Mouse (Mus musculus): Measurements from ENCODE around the gene Klf13. TPM values are rescaled to one million over a fixed set of nuclear protein-coding genes. Genes with fewer than 3 reads are reported as not detected.

The Klf13 gene
- polyA plus RNA-seq, 1 experiment = 20.1 TPM

DNA sequence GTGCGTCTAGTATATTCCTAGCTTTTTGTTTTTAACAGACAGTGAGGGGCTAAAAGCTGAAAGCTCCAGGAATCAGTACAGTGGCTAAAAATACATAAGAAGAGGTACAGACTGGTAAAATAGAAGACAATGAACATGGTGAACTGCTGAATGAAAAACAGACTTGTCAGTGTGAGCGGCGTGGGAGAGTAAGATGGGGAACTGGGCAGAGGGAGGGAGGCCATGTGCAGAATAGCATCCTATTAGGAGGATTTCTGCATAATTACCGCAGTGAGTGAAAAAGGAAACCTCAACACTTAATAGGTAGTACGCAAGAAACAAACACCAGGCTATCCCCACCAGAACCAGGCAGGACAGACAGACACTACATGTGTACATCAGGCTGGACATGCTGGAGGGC, 45.5 kb downstream of the Klf13 start:
- no peak overlapping the region for H3K4me3 ChIP-seq (ENCODE audit: insufficient read depth, poor library complexity, severe bottlenecking)
- H3K79me2 ChIP-seq (ENCODE audit: control insufficient read depth, insufficient read depth) = peaks cover 85% of the 10 kb centered on the region
- peaks cover under 1% of the 10 kb centered on the region for H3K36me3 ChIP-seq (ENCODE audit: control insufficient read depth, insufficient read depth)
- H3K27me3 ChIP-seq (ENCODE audit: control insufficient read depth, insufficient read depth, insufficient read length) = no peaks in the 10 kb centered on the region
- TF ChIP-seq CTCF (IDR thresholded peaks at IDR 0.05; ENCODE audit: control insufficient read depth, insufficient read depth, insufficient read length) (no peak), CEBPB (IDR thresholded peaks at IDR 0.05; ENCODE audit: low read depth) (no peak), FOSL1 (IDR thresholded peaks at IDR 0.05; ENCODE audit: insufficient read depth, low read length, poor library complexity, severe bottlenecking) (no peak), MYOD1 (IDR thresholded peaks at IDR 0.05; ENCODE audit: control insufficient read depth, insufficient read length, low read depth) (no peak), MYOG (IDR thresholded peaks at IDR 0.05; ENCODE audit: control insufficient read depth, extremely low read depth, insufficient read length) (no peak), USF1 (IDR thresholded peaks at IDR 0.05; ENCODE audit: low read depth) (no peak), MAX (IDR thresholded peaks at IDR 0.05) (no peak)
- peaks cover 24% of the 10 kb centered on the region for H3K79me3 ChIP-seq (ENCODE audit: low read depth)
- H3ac ChIP-seq (ENCODE audit: control insufficient read depth, insufficient read length, low read depth) = no peak overlapping the region

DNA sequence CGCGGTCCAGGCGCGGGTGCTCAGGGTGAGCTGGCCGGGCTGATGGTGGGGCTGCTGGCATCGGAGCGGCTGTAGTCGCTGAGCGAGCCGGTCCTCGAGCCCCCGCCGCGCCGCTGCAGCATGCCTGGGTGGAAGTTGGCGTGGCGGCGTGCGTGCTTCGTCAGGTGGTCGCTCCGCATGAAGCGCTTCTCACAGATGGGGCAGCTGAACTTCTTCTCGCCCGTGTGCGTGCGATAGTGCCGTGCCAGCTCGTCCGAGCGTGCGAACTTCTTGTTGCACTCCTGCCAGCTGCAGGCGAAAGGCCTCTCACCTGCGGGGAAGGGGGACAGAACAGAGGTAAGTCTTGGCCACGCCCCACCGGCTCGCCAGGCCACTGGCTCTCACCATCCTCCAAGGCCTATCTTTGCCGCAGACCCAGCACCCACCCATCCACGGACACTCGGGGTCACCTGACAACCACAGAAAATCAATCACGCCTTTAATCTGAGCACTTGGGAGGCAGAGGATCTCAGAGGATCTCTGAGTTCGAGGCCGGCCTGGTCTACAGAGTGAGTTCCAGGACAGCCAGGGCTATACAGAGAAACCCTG, 47.1 kb downstream of the Klf13 start:
- TF ChIP-seq MYOG (IDR thresholded peaks at IDR 0.05; ENCODE audit: control insufficient read depth, extremely low read depth, insufficient read length) (no peak), CEBPB (IDR thresholded peaks at IDR 0.05; ENCODE audit: low read depth) (no peak), USF1 (IDR thresholded peaks at IDR 0.05; ENCODE audit: low read depth) (no peak), MYOD1 (IDR thresholded peaks at IDR 0.05; ENCODE audit: control insufficient read depth, insufficient read length, low read depth) (no peak), FOSL1 (IDR thresholded peaks at IDR 0.05; ENCODE audit: insufficient read depth, low read length, poor library complexity, severe bottlenecking) (no peak), MAX (IDR thresholded peaks at IDR 0.05) (no peak), CTCF (IDR thresholded peaks at IDR 0.05; ENCODE audit: control insufficient read depth, insufficient read depth, insufficient read length) (no peak)
- Histone ChIP-seq H3K79me3 (ENCODE audit: low read depth) (peaks cover 22% of the 10 kb centered on the region), H3K36me3 (ENCODE audit: control insufficient read depth, insufficient read depth) (peaks cover 6% of the 10 kb centered on the region), H3K79me2 (ENCODE audit: control insufficient read depth, insufficient read depth) (peaks cover 69% of the 10 kb centered on the region), H3K4me3 (ENCODE audit: insufficient read depth, poor library complexity, severe bottlenecking) (no peak overlapping the region), H3ac (ENCODE audit: control insufficient read depth, insufficient read length, low read depth) (no peak overlapping the region), H3K27me3 (ENCODE audit: control insufficient read depth, insufficient read depth, insufficient read length) (no peaks in the 10 kb centered on the region)

DNA sequence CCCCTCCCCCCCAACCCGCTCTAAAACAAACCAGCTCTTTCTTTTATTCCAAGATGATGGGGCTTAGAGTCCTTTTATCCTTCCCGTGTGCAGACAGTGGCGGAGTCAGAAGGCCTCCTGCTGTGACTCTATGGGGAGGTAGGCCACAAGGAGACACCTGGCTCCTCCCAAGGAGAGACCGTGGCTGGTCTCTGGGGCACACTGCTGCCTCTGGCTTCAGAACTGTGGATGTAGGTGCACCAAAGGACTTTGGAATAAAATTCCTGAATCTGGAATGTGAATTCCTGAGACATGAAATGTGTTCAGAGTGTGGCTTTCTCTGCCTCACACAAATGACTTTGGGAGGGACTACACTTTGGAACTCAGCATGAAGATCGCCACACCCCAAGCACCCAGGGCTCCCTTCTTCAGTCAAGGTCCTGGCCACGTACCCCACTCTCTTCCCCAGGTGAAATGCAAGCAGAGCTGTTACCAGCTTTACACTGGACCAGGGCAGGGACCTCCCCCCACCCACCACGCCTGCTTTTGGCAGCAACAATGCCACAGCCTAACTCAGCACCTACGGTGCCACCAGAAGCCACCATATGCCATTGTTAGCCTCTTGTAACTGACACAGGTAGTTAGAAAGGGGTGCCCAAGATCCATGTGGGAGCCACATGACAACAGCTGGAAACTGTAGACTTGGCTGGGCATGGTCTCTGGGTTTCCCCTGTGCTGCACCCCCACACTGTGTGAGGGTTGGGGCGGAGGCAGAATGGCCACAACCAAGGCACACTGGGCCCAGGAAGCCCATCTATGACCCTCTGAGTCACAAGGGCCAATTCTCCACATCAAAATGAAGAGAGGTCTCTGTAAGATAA, 49.4 kb downstream of the Klf13 start:
- H3K79me3 ChIP-seq (ENCODE audit: low read depth) = peaks cover 11% of the 10 kb centered on the region
- TF ChIP-seq CTCF (IDR thresholded peaks at IDR 0.05; ENCODE audit: control insufficient read depth, insufficient read depth, insufficient read length) (no peak), MYOG (IDR thresholded peaks at IDR 0.05; ENCODE audit: control insufficient read depth, extremely low read depth, insufficient read length) (no peak), USF1 (IDR thresholded peaks at IDR 0.05; ENCODE audit: low read depth) (no peak), CEBPB (IDR thresholded peaks at IDR 0.05; ENCODE audit: low read depth) (no peak), MAX (IDR thresholded peaks at IDR 0.05) (no peak), FOSL1 (IDR thresholded peaks at IDR 0.05; ENCODE audit: insufficient read depth, low read length, poor library complexity, severe bottlenecking) (no peak), MYOD1 (IDR thresholded peaks at IDR 0.05; ENCODE audit: control insufficient read depth, insufficient read length, low read depth) (no peak)
- no peak overlapping the region for H3K4me3 ChIP-seq (ENCODE audit: insufficient read depth, poor library complexity, severe bottlenecking)
- H3K36me3 ChIP-seq (ENCODE audit: control insufficient read depth, insufficient read depth) = peaks cover 6% of the 10 kb centered on the region
- H3K27me3 ChIP-seq (ENCODE audit: control insufficient read depth, insufficient read depth, insufficient read length) = no peaks in the 10 kb centered on the region
- H3ac ChIP-seq (ENCODE audit: control insufficient read depth, insufficient read length, low read depth) = no peak overlapping the region
- H3K79me2 ChIP-seq (ENCODE audit: control insufficient read depth, insufficient read depth) = peaks cover 47% of the 10 kb centered on the region

DNA sequence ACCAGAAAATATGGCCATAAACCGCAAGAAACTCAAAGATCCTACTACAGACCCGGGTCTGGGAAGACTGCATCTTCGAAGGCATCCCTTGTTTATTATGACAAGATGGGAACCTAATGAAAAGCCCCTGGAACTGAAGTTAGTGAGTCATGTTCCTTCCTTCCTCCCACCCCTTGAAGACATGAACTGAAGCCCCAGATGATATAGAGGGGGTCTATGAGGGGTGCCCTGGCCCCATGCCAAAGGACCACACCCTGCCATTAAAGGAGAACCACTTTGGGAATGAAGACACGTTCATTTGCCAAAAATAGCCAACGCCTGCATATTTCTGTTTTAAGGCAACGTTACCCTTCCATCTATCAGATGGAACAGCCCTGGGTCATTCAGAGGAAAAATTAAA, 50.0 kb downstream of the Klf13 start:
- Histone ChIP-seq H3K36me3 (ENCODE audit: control insufficient read depth, insufficient read depth) (peaks cover 6% of the 10 kb centered on the region), H3K4me3 (ENCODE audit: insufficient read depth, poor library complexity, severe bottlenecking) (no peak overlapping the region), H3K27me3 (ENCODE audit: control insufficient read depth, insufficient read depth, insufficient read length) (no peaks in the 10 kb centered on the region), H3K79me2 (ENCODE audit: control insufficient read depth, insufficient read depth) (peaks cover 40% of the 10 kb centered on the region), H3ac (ENCODE audit: control insufficient read depth, insufficient read length, low read depth) (no peak overlapping the region), H3K79me3 (ENCODE audit: low read depth) (peaks cover 6% of the 10 kb centered on the region)
- TF ChIP-seq FOSL1 (IDR thresholded peaks at IDR 0.05; ENCODE audit: insufficient read depth, low read length, poor library complexity, severe bottlenecking) = no peak
- TF ChIP-seq USF1 (IDR thresholded peaks at IDR 0.05; ENCODE audit: low read depth) = no peak
- TF ChIP-seq MAX (IDR thresholded peaks at IDR 0.05) = no peak
- TF ChIP-seq MYOD1 (IDR thresholded peaks at IDR 0.05; ENCODE audit: control insufficient read depth, insufficient read length, low read depth) = no peak
- no peak for TF ChIP-seq MYOG (IDR thresholded peaks at IDR 0.05; ENCODE audit: control insufficient read depth, extremely low read depth, insufficient read length)
- TF ChIP-seq CEBPB (IDR thresholded peaks at IDR 0.05; ENCODE audit: low read depth) = no peak
- TF ChIP-seq CTCF (IDR thresholded peaks at IDR 0.05; ENCODE audit: control insufficient read depth, insufficient read depth, insufficient read length) = no peak

DNA sequence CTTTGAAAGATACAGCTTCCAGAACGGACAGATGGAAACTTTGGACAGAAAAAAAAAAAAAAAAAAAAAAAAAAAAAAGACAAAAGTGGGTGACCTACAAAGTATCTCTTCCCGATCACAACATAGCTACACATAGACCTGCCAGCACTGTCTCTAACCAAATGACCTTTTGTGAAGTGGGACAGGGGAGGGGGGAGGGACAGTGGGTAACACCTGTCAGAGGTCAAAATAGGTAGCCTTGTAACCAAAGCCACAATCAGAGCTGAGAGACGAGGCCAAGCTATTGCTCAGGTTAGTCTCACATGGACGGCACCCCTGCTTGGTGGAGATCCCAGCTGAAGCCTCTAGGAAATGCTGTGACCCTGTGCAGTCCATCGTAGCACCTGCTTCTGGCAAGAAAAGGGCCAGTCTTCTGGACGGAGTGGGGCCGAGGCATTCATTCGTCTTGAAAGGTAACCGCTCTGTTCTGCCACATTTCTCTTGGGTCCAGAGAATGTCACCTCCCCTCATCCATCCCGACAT, 51.1 kb downstream of the Klf13 start:
- Histone ChIP-seq H3ac (ENCODE audit: control insufficient read depth, insufficient read length, low read depth) (no peak overlapping the region), H3K36me3 (ENCODE audit: control insufficient read depth, insufficient read depth) (peaks cover 6% of the 10 kb centered on the region), H3K79me3 (ENCODE audit: low read depth) (peaks cover 1% of the 10 kb centered on the region), H3K79me2 (ENCODE audit: control insufficient read depth, insufficient read depth) (peaks cover 30% of the 10 kb centered on the region), H3K27me3 (ENCODE audit: control insufficient read depth, insufficient read depth, insufficient read length) (no peaks in the 10 kb centered on the region), H3K4me3 (ENCODE audit: insufficient read depth, poor library complexity, severe bottlenecking) (no peak overlapping the region)
- TF ChIP-seq CEBPB (IDR thresholded peaks at IDR 0.05; ENCODE audit: low read depth) (no peak), USF1 (IDR thresholded peaks at IDR 0.05; ENCODE audit: low read depth) (no peak), MAX (IDR thresholded peaks at IDR 0.05) (no peak), CTCF (IDR thresholded peaks at IDR 0.05; ENCODE audit: control insufficient read depth, insufficient read depth, insufficient read length) (no peak)
